Mouse (Mus musculus) forebrain, embryonic 14.5 days (tissue): ENCODE measurements at regions not wholly inside any gene's neighbourhood (a gene's known extent, or its start where the extent isn't known, plus 50 kb on each side); places are given as distances from the start of the nearest gene placed in this dataset.

Experiments
- ATAC-seq: fragments of 200-750 bp; cut with Nextera tagmentation; 2 replicates; pipeline ENCODE4 v1.8.0; 2017; ENCODE audit warnings: mild to moderate bottlenecking, moderate library complexity
- DNase-seq: peaks from one replicate; pipeline ENCODE4 v3.0.0-alpha.2; 2015; ENCODE audit warnings: low spot score
- H3K27ac ChIP-seq: fragments of 300-500 bp; sonication (generic); 2 replicates; pipeline ENCODE4 v1.5.1; 2014; ENCODE audit warnings: low read depth, mild to moderate bottlenecking, control low read depth, low read length, moderate library complexity
- H3K27me3 ChIP-seq: fragments of 300-500 bp; sonication (generic); replicated peaks from 2 replicates; pipeline ENCODE4 v1.6.1; 2014; ENCODE audit warnings: low read length, control low read depth, mixed read lengths; ENCODE audit not compliant: control insufficient read depth, insufficient read depth
- H3K36me3 ChIP-seq: fragments of 300-500 bp; sonication (generic); 2 replicates; pipeline ENCODE4 v1.6.1; 2014; ENCODE audit warnings: low read length, control low read depth; ENCODE audit not compliant: control insufficient read depth, insufficient read depth
- H3K4me1 ChIP-seq: fragments of 300-500 bp; sonication (generic); 2 replicates; pipeline ENCODE4 v1.6.1; 2014; ENCODE audit warnings: antibody characterized with exemption, low read length, control low read depth; ENCODE audit not compliant: control insufficient read depth, insufficient read depth
- H3K4me2 ChIP-seq: fragments of 300-500 bp; sonication (generic); 2 replicates; pipeline ENCODE4 v1.6.1; 2014; ENCODE audit warnings: mild to moderate bottlenecking, control low read depth, low read length
- H3K4me3 ChIP-seq: fragments of 300-500 bp; sonication (generic); 2 replicates; pipeline ENCODE4 v1.5.1; 2014; ENCODE audit warnings: low read depth, low read length, control low read depth
- H3K9ac ChIP-seq: fragments of 300-500 bp; sonication (generic); 2 replicates; pipeline ENCODE4 v1.6.1; 2014; ENCODE audit warnings: mild to moderate bottlenecking, low read length, control low read depth, moderate library complexity
- H3K9me3 ChIP-seq: fragments of 300-500 bp; sonication (generic); replicated peaks from 2 replicates; pipeline ENCODE4 v1.6.1; 2016; ENCODE audit warnings: low read length, control low read depth, mixed read lengths; ENCODE audit not compliant: control insufficient read depth
- WGBS: fragments of 180-500 bp; shearing (Covaris S2); extraction: QIAGEN DNeasy Blood & Tissue Kit; methylation state at CpG from one replicate; pipeline ENCODE4 v1.1.7; 2014; 5-methylcytosine and 5-hydroxymethylcytosine counted together

DNA sequence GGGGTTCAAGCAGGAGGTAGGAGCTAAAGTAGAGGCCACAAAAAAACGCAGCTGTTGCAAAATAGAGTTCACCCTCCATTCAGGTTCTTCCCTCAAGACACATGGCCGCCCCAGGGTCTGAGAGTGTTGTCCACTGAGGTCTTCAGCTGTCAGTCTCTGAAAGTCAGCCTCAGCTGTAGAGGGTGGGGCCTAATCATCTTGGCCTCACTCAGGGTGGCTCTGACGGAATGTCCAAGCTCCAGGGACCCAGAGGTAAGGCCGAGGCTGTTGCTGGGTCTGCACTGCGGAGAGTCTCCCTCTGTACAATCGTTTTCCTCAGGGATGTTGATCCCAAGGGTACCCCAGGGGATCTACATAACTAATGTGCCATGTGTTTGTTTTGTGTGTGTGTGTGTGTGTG is 55.2 kb upstream of the Ptgfrn start:
- no peaks in the 10 kb centered on the region for H3K9me3 ChIP-seq
- DNase-seq (no peak), ATAC-seq (no peak)
- no peaks in the 10 kb centered on the region for H3K36me3 ChIP-seq
- no peak overlapping the region for H3K4me3 ChIP-seq
- 73% methylated on average over 6 of the region's 6 CpGs for WGBS
- no peak overlapping the region for H3K4me2 ChIP-seq
- no peaks in the 10 kb centered on the region; the same call in 1 of the 2 replicates for H3K27me3 ChIP-seq
- no peak overlapping the region for H3K9ac ChIP-seq
- no peak overlapping the region for H3K27ac ChIP-seq
- peaks cover 12% of the 10 kb centered on the region for H3K4me1 ChIP-seq

DNA sequence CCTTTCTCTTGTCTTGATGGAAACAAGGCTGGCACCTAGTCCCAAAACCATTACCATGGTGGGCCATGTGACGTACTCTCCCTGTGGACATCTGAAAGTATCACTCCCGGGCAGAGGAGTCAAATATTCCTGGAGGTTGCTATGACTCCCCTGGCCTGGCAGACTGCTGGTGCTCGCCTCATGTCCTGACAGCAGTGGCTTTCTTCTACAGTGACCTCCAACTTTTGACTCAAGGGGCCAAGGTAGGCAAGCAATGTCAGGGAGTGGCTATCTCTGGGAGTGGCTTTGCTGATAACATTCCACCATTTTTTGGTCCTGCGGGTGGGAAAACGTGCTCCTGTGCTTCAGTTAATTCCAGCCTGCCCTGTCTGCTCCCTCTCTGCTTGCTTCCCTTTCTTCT is 54.7 kb upstream of the Ptgfrn start:
- no peak for DNase-seq
- Histone ChIP-seq H3K9me3 (no peaks in the 10 kb centered on the region), H3K4me2 (no peak overlapping the region), H3K27me3 (no peaks in the 10 kb centered on the region; the same call in 1 of the 2 replicates), H3K27ac (no peak overlapping the region), H3K4me1 (peaks cover 12% of the 10 kb centered on the region), H3K4me3 (no peak overlapping the region), H3K36me3 (no peaks in the 10 kb centered on the region), H3K9ac (no peak overlapping the region)
- ATAC-seq = no peak
- WGBS = 90% methylated on average over 5 of the region's 5 CpGs

DNA sequence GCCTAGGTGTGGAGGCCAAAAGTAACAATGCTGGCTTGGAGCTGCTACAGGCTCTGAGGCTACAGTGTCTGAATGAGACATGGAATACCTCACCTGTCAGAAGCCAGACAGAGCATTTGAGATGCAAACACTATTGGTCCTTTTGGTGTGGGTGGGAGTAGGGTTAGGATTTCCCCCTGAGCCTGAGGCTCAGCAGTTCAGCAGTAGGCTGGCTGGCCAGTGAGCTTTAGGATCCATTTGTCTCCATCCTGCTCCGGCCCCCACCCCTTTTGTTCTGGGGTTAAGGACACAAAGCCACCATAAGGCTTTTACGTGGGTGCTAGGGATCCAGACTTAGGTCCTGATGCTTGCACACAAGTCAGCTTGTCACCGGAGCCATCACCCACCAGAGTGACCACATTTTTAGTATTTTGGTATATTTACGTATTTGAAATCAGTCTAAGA is 53.9 kb upstream of the Ptgfrn start:
- WGBS = 74% methylated on average over 4 of the region's 4 CpGs
- ATAC-seq (no peak), DNase-seq (no peak)
- peaks cover 12% of the 10 kb centered on the region for H3K4me1 ChIP-seq
- no peak overlapping the region for H3K27ac ChIP-seq
- H3K4me3 ChIP-seq = no peak overlapping the region
- no peaks in the 10 kb centered on the region for H3K9me3 ChIP-seq
- H3K9ac ChIP-seq = no peak overlapping the region
- H3K4me2 ChIP-seq = no peak overlapping the region
- no peaks in the 10 kb centered on the region; the same call in 1 of the 2 replicates for H3K27me3 ChIP-seq
- H3K36me3 ChIP-seq = no peaks in the 10 kb centered on the region

DNA sequence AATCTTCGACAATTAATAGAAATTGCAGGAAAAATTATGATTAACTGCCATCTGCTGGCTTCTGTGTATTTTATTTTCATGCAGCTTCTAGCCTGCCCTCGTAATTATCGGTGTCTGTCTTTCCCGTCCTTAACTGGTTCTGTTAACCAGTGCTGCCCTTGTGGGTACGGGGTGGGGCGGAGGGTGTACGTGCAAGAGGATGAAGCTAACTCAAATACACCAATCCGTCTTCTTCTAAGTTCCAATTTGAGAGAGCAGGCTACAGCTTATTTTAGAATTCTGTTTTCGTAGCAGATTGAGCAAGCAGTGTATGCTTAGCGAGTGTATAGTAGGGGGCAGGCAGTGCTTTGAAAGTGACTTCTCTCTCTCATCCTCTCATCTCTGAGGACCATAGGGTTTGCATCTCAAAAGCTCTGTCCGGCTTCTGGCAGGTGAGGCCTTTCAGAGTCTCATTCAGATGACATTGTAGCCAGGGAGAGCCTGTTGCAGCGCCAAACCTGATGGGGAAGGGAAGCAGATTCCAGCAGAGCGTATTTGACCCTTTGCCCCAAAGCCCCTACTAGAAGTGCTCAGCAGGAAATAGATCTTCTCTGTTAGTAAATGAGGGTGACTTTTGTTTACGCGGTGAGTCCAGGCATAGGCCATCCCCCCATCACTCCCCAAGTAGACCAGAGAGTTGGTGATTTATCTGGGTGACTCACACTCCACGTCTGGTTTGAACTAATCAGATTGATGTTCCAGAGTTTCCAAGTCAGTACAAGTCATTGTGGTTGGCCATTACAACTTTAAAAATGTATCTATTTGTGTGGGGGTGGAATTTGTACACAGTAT is 53.3 kb upstream of the Ptgfrn start:
- H3K27ac ChIP-seq = no peak overlapping the region
- no peak overlapping the region for H3K4me3 ChIP-seq
- H3K27me3 ChIP-seq = no peaks in the 10 kb centered on the region; the same call in 1 of the 2 replicates
- 51% methylated on average over 16 of the region's 16 CpGs for WGBS
- peak; percentile 53 for DNase-seq
- H3K4me2 ChIP-seq = no peak overlapping the region
- H3K9ac ChIP-seq = no peak overlapping the region
- H3K36me3 ChIP-seq = no peaks in the 10 kb centered on the region
- H3K9me3 ChIP-seq = no peaks in the 10 kb centered on the region
- H3K4me1 ChIP-seq = peaks cover 12% of the 10 kb centered on the region
- ATAC-seq = no peak

DNA sequence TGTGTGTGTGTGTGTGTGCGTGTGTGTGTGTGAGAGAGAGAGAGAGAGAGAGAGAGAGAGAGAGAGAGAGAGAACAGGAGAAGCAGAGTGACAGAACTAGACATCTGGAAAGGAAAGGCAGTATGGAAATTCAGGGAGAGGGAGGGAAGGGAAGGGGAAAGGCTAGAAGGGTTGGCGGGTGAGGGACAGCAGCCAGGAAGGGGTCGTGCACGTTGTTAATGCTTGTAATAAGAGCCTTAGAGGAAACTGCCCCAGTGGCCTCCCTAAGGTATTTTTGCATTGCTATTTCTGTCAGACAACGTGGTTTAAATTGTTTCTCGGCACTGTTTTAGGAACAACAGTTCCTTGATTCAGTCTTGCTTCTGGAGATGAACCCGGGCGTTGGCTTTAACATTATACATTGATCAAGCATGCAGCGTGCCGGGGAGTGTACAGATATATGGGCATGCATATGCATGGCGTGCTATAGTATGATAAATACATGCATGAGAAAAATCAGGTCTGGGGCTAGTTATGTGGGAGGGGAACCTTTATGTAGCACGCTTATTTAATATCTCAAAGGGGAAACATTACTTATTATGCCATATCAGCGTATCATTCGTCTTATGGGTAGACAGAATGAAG is 52.6 kb upstream of the Ptgfrn start:
- no peak; the same call in 1 of the 2 replicates for ATAC-seq
- H3K4me1 ChIP-seq = peaks cover 12% of the 10 kb centered on the region
- WGBS = 59% methylated on average over 14 of the region's 14 CpGs
- no peaks in the 10 kb centered on the region for H3K9me3 ChIP-seq
- peak; percentile 19 for DNase-seq
- no peaks in the 10 kb centered on the region for H3K36me3 ChIP-seq
- H3K9ac ChIP-seq = no peak overlapping the region
- no peak overlapping the region for H3K4me2 ChIP-seq
- no peaks in the 10 kb centered on the region; the same call in 1 of the 2 replicates for H3K27me3 ChIP-seq
- no peak overlapping the region for H3K27ac ChIP-seq
- no peak overlapping the region for H3K4me3 ChIP-seq

DNA sequence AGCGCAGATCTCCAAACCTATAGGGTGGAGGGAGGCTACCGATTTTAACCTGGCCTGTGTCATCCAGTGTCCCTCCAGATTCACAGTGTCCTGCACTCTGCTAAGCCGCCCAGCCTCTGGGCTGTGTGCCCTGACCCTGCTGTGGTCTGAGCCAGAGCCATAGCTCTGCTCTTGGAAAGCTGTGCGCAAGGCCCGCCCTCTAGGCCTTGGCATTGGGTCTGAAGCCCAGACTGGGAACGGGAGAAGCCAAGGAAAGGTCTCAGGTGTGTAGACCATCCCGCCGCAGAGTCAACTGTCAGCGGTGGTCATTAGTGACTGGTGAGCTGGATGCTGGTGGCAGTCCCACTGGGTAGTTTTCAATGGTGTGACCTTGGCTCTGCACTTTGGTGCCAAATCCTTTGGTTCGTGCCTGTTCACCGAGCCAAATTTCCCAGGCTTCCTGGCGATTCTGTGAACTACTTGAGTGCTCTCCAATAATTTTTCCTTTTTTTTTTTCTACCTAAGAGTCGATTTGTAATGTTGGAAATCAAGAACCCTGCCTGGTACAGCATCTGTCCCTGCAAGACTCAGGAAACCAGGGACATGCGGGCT is 52.0 kb upstream of the Ptgfrn start:
- no peak overlapping the region for H3K4me3 ChIP-seq
- peaks cover 12% of the 10 kb centered on the region for H3K4me1 ChIP-seq
- no peaks in the 10 kb centered on the region for H3K9me3 ChIP-seq
- no peak overlapping the region for H3K4me2 ChIP-seq
- DNase-seq (peak; percentile 35), ATAC-seq (peak; percentile 27; the same call in 1 of the 2 replicates)
- H3K27me3 ChIP-seq = no peaks in the 10 kb centered on the region; the same call in 1 of the 2 replicates
- H3K9ac ChIP-seq = no peak overlapping the region
- 40% methylated on average over 14 of the region's 14 CpGs for WGBS
- no peak overlapping the region for H3K27ac ChIP-seq
- H3K36me3 ChIP-seq = no peaks in the 10 kb centered on the region

DNA sequence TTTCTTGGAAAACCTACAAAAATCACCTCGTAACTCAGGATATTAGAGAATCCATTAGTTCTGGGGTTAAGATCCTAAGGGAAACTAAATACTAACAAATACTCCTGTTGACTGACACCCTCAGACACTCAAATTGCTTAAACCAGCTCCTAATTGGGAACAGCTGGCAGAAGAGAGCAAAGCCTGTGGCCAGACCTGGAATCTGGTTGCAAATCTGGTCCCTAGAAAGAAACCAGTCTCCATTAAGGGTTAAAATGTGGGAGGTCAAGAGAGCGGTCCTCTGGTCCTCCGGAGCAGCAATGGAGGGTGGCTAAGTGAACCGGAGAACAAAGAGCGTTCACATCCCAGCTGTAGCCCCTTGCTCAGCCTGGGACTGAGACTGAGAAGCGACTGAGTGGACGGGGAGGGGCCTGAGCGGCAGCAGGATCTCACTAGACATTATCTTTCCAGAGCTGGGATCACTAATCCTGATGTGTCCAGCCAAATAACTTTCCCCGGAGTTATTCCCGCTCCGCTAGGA is 51.4 kb upstream of the Ptgfrn start:
- ATAC-seq (peak; percentile 35; the same call in 1 of the 2 replicates), DNase-seq (peak; percentile 30)
- H3K27ac ChIP-seq = no peak overlapping the region
- no peaks in the 10 kb centered on the region for H3K27me3 ChIP-seq
- no peak overlapping the region for H3K4me3 ChIP-seq
- 25% methylated on average over 11 of the region's 11 CpGs for WGBS
- H3K4me1 ChIP-seq = peaks cover 12% of the 10 kb centered on the region
- H3K9ac ChIP-seq = no peak overlapping the region
- no peak overlapping the region for H3K4me2 ChIP-seq
- no peaks in the 10 kb centered on the region for H3K36me3 ChIP-seq
- H3K9me3 ChIP-seq = no peaks in the 10 kb centered on the region
